Mouse (Mus musculus) kidney, adult 8-10 months (tissue): ENCODE measurements around the gene Ppp1r15b.

Source experiments
- DNase-seq, 2 experiments: peaks; one replicate each; pipeline ENCODE4 v3.0.0; 2022

Gene Ppp1r15b

DNA sequence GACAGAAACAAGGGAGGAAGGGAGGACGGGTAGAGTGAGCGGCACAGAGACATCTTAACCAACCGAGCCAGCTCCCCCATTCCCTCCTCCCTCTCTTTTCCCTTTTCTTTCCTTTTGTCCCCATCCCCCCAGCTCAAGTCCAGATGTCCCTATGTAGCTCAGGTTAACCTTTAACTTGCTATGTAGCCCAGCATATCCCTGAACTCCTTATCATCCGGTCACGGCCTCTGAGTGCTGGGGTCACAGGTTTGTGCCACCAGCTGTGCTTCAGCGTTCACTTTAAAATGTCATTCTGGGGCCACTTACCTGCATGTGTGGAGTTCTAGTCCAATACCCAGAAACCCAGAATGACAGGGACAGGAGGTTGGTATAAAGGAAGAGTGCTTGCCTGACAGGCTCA is 6.8 kb upstream of the Ppp1r15b start:
- DNase-seq, result peak; percentile 17 to 47

DNA sequence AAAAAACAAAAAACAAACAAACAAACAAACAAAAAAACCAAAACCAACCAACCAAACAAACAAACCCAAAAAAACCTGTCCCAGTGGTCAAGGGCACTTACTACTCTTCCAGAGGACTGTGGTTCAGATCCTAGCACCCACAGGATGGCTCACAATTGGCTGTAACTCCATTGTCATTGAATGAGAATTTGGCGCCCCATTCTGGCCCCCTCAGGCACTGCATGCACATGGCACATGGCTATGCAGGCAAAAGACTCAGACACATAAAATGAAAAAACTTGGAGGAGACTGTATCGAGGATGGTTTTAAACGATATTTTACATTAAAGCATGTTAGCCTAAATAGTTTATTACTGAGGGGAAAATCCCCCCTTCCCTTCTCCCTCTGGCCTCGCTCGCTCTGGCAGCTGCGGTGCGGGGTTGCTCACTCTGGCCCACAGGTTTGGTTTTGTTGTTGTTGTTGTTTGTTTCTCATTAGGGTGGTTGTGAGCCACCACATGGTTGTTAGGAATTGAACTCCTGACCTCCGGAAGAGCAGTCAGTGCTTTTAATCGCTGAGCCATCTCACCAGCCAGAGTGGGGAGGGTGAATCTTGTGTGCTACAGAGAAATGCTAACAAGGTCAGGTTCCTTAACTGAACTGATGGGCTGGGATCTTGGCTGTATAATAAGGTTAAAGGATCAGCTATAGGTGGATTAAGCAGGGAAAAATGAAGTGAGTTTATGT is 5.1 kb upstream of the Ppp1r15b start:
- no peak for DNase-seq

DNA sequence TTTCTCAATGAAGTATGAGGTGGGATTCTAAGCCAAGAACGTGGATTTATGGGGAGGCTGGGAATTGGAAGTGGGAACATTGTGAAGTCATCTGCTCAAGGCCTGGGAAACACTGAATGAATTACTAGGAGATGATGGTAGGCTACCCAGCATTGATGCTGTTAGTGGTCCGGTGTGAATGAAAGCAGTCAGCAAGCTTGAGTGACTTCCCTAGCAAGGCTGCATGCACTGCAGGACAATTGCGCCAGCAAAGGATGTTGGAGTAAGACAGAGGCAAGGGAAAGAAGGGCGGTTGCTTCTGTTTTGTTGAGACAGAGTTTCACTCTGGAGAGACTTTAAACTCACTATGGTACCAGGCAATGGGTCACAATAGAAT is 4.6 kb upstream of the Ppp1r15b start:
- DNase-seq, result no peak

DNA sequence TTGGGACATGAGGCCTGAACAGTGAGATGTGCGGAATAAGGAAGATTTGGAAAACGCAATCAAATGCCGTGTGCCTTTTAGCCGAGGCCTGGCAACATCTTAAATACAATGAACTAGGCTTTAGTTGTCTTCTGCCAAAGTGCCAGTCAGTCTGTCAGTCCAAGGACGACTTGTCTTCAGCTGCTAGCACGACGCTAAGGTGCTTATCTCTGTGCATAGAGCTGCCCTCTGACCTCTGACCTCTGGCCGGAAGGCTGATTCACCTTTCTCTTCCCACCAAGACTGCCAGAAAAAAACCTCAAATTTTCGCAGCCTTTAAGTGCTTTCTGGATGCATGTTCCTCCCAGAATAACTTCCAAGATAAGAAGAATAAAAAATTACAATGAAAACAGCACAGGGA is 3.6 kb upstream of the Ppp1r15b start:
- no peak for DNase-seq

DNA sequence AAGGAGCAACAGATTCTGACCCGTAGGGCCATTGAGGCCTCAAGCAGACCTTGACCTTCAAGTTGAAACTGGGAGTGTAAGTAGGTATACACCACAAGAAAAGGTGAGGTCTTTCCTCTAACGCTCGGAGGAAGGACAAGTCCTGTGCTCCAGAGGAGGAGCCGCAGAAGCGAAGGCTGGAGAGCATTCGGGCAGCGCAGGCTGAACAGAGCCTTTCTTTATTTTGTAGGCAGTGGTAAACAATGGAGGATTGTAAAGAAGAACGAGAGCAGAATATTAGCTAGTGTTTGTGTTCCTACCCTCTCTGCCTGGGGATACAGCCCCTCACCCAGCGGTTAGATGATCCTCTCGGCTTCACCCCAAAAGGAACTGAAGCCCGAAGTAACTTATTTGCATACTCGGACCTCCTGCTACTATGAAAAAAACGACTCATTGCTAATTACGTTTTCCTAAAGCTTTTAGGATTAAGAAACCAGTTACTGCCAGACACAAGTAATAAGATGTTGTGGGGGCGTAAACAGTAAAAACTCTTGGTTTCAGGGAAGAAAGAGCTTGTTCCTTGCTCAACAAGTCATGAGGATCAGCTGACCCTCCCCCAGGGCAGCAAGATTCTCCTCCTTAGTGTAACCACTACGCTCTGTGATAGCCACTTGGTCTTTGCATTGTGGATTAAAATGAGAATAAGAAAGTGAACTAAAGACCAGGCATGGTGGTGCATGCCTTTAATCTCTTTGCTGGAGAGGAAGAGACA is 1.3 kb upstream of the Ppp1r15b start:
- no peak for DNase-seq

DNA sequence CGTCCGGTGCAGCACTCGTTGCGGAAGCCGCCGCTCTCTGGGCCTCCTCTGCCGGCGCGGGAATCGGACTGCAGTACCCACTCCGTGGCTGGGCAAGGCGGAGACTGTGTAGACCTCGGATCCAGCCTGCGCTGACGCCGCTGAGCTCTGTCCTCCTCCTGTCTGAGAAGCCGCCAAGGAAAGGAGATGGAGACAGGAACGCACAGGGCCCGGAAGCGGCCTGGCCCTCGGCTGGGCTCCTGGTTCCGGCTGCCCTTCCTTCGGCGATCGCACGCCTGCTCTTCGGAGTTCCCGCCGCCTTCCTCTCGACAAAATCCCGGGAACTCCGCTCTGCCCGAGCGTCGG is 590 bp downstream of the Ppp1r15b start:
- DNase-seq, result no peak

DNA sequence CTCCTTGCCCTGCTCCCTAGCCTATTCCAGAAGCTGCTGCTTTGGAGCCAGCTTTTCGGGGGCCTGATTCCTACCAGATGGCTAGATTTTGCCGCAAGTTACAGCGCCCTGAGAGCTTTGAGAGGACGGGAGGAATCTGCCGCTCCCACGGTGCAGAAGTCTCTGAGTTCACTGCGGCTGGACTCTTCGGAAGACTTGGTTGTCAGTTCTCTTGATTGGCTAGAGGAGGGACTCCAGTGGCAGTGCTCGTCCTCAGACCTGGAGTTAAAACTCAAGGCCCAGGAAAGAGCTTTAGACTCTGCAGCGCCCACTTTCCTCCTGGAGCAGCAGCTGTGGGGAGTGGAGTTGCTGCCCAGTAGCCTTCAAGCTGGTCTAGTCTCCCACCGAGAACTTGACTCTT is 993 bp downstream of the Ppp1r15b start:
- peak in 1 of 2 experiments; percentile 34 for DNase-seq

DNA sequence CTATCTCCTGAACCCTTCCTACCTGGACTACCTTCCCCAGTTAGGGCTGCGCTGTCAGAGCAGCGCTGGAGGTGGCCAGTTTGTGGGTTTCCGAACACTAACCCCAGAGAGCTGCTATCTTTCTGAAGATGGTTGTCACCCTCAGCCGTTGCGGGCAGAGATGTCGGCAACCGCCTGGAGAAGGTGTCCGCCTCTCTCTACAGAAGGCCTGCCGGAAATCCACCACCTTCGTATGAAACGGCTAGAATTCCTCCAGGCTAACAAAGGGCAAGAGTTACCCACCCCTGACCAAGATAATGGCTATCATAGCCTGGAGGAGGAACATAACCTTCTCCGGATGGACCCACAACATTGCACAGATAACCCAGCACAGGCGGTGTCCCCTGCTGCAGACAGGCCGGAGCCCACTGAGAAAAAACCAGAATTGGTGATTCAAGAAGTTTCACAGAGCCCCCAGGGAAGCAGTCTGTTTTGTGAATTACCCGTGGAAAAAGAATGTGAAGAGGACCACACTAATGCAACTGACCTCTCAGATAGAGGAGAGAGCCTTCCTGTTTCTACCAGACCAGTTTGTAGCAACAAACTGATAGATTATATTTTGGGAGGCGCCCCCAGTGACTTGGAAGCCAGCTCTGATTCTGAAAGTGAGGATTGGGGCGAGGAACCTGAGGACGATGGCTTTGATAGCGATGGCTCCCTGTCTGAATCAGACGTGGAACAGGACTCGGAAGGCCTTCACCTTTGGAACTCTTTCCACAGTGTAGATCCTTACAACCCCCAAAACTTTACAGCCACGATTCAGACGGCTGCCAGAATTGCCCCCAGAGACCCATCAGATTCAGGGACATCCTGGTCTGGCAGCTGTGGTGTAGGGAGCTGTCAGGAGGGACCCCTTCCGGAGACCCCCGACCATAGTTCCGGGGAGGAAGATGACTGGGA is 1.7 kb downstream of the Ppp1r15b start:
- peak in 1 of 2 experiments; percentile 15 for DNase-seq

DNA sequence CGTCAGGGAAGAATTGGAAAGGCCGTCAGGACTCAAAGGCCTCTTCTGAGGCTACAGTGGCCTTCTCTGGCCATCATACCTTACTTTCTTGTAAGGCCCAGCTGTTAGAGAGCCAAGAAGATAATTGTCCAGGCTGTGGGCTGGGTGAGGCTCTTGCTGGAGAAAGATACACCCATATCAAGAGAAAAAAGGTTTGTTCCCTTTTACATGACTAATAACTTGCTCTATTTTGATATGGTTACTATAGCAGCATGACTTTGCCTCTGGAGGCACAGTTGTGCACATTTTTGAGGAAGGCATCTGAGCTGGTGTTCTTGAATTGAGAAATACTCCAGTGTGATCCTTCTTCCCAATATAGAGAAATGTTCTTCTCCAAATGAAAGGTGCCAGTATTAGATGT is 2.5 kb downstream of the Ppp1r15b start:
- peak in 1 of 2 experiments; percentile 14 for DNase-seq

DNA sequence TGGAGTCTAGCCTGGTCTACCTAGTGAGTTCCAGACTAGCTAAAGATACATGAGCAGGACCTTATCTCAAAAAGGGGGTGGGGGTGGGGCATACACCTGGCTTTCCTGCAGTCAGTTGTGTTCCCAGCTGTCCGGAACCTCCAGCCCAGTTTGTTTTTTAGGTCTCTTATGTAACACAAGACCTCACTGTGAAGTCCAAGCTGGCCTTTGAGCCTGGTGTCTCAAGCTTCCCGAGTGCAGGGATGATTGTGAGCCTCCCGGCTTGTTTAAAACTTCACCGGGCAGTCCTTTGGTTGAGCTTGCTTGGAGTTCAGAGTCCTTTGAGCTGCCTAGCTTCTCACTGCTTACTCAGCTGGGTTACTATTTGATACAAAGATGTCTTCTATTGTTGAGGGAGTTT is 3.1 kb downstream of the Ppp1r15b start:
- peak; percentile 80 to 89 for DNase-seq

DNA sequence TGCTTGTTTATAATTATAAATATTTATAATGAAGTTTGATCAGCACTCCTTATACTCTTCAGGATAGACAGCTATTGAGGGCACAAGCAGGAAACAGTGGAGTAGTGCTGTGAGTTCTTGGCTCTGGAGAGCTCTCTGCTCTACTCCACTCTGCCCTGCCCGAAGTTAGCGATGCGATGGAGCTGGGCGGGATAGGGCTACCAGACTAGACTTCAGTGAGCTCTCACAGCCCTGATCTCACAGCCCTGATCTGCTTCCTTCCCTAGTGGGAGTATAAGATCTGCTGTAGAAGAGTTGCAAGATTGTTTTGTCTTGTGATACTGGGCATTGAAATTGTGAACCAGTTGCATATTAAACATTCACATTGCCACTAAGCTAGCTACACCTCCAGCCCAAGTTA is 3.9 kb downstream of the Ppp1r15b start:
- peak in 1 of 2 experiments; percentile 23 for DNase-seq

DNA sequence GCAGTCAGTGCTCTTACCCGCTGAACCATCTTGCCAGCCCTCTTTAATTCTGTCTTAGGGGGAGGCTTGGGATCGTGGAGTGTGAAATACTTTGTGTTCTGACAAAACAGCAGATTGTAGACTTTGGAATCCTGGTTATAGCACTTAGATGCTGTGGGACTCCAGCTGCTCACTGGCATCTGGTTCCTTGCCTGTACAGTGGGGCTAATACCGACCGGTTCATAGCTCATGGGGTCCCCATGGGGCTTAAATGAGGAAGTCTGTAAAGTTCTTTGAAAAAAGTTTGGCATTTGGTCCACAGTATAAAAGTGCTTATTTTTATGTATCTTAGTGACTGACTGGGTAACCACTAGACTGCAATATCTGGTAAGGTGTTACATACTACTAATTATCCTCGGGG is 4.9 kb downstream of the Ppp1r15b start:
- DNase-seq, result no peak

DNA sequence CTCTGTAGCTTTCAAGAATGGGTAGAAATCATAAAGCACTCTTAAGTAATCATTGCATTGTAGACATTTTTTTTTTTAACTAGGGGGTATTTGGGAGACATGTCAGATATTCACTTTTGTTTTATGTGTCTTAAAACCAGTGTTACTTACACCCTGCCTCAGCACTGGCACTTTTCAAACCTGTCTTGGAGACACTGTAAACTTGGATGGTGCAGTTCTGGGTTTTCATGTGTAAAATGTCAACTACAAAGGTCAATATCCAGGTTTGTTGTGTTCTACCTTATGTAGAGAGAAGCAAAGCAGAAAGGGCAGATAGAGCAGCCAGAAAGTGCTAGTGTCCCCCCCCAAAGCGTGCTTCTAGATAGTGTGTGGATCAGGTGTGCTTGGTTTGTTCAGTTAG is 7.5 kb downstream of the Ppp1r15b start:
- no peak for DNase-seq

DNA sequence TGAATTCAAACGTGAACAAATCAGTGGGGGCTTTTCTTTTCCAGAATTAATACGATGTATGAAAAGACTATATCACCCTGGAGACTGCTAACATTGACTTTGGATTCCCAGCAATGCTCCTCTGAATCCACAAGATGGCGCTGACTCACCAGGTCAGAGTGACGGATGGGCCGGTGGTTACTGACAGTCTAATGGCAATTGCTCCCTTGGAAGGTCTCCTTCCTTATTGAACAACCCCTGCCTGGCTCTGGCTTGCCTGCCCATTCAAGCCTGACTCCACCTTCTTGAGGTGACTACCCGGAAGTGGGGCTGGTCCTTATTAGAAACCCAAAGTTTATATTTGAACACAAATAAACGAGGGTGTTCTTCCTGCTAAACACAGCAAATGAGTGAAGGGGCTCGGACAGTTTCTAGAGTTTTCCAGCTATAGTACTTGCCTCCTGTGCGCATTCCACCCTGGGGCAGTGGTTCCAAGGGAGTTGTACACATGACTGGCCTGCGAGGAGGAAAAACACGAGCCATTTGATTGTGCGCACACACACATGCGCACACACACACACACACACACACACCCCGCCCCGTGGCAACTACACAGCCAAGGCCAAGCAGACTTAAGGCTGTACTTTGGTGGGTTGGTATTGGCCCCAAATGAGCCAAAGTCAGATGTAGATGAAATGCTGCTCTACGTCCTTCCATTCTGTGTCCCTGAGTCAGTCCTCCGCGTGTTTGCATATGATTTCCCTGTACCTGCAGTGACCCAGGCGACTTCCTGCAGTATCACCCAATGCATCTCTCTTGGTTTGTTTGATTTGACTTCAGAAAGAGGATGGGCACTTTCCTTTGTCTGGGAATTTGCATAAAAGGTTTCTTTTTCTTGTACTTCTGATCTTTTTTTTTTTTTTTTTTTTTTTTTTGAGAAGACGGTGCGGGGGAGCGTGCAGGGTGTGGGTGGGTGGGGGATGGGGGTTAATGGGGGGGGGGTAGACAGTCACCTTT is 15.4 kb downstream of the Ppp1r15b start:
- peak; percentile 38 to 57 for DNase-seq

DNA sequence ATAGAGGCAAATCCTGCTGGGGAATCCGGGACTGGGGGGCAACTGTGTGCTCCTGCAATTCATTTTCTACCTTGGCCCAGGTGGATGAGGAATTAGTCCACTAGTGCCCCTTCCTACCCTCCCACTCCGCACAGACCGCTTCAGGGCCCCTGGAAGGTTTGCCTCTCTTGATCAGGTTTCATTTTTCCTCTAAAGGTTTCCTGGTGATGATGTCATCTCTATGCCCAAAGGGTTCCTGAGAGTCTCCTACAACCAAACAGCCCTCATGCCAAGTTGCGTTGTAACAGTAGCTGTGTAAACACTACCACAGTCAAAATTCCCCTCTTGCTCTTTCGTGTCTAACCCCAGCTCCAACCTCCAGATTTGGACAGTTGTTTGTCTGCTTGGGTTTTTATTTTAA is 16.4 kb downstream of the Ppp1r15b start:
- DNase-seq, result no peak

DNA sequence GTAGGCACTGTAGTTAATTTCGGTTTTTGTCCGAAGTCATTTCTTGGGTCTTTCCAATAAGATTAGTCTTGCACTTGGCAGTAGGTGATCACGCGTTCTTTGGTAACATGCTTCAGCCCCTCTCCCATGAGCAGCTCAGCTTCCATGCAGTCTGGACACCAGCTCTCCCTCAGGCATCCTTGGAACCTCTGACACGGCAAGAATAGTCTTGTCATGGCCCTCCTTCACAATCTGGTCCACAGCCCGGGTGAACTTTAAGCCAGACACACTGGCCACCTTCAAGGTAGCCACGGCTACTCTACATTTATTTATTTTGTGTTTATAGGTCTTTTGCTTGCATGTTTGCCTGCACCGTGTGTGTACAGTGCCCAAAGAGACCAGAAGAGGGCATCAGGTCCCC is 17.2 kb downstream of the Ppp1r15b start:
- no peak for DNase-seq

DNA sequence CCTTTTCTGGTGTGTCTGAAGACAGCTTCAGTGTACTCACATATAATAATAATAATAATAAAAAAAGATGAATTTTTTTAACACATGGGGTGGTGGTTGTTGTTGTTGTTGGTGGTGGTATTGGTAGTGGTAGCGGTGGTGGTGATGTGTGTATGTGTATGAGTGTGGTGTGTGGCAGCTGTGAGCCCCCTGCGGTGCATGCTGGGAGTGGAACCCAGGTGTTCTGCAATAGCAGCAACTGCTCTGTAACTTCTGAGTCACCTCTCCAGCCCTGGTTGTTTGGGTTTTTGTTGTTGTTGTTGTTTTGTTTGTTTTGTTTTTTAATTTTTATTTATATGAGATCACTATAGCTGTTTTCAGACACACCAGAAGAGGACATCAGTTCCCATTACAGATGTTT is 19.6 kb downstream of the Ppp1r15b start:
- DNase-seq, result no peak

DNA sequence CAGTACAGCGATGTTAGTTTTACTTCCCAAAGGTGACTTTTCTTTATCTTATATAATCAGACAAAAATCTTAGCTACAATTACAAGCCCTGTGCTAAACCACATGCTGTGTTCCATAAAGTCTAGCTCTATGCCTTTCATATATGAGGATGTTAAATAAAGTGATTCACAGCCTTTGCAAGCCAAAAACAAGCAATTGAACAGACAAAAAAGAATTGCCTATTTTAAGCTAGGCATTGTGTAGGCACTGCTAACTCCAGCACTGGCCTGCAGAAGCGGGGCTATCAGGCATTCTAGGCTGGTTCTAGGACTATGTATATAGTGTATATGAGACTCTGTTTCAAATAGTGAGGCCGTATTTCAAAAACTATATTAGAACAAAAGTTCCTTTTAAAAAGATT is 21.3 kb downstream of the Ppp1r15b start:
- DNase-seq, result no peak

DNA sequence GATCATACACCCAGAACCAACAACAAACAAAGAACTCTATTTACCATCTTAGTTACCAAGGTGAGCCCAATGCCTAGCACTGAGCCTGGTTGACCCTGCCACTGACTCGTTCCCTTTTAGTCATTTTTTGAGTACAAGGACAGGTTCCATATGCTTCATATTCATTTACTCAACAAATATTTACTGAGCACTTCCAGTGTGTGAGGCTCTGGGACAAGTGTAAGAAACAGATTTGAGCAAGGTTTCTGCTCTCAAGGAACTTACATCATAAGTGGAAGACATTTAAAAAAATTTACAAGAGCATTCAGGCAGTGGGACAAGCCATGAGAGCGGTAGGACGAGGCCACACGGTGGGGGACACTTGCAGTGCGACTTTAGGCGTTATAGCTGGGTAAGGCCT is 24.3 kb downstream of the Ppp1r15b start:
- no peak for DNase-seq

DNA sequence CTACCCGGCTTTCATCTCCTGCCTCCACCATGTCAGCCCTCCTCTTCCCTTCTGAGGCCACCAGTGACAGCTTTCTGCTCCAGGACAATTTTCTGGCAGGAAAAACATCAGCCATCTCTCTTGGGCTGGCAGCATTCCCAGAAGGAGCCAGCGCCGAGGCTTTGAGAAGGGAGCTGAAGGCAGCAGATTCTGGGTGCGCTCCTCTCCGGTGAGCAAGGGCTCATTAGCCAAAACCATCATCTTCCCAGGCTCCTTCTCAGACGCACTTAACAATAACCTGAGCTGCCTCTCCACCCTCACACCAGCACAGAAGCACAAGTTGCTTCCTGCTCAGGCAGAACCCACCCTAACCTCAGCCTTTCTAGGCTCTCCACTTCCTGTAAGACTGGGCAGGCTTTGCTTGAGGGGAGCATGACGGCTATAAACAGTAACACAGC is 28.2 kb downstream of the Ppp1r15b start:
- DNase-seq, result peak in 1 of 2 experiments; percentile 49

DNA sequence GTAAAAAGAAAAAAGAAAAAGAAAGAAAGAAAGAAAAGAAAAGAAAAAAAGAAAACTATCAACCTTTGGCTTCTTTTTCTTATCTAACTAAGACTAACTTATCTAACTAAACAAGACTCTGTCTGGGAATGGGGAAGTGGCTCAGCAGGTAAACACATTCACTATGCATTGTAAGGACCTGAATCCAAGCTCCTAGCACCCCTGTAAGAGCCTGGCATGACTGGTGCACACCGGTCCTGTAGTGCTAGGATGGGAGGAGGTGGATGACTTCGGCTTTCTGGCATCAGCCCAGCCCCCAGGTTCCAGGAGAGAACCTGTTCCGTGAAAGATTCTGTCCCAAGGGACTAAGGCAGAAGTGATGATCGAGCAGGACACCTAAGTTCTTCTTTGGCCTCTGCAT is 30.6 kb downstream of the Ppp1r15b start:
- DNase-seq, result peak in 1 of 2 experiments; percentile 55

DNA sequence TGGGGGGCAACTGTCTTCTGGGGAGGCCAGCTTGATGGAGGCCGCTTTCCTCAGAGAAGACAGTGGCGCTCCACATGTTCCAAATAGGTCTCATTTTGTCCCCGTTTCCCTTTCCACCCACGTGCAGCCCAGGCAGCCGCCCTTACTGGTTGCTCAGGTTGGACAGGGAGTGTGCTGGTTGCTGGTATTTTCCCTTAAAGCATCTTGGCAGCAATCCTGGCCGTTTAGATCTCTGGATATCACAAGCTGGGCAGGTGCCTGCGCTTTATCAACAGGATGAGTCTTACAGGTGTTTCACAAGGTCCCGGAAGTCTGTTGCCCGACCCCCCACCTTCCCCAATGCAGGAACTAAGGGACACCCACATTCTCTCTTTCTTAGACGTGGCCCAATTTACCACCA is 31.1 kb downstream of the Ppp1r15b start:
- DNase-seq, result peak; percentile 37 to 38
